Mouse (Mus musculus) midbrain, embryonic 16.5 days (tissue): Measurements from ENCODE around the gene M6pr. TPM values are rescaled to one million over a fixed set of nuclear protein-coding genes. Genes with fewer than 3 reads are reported as not detected.

Source experiments
- ATAC-seq: fragments of 200-750 bp; cut with Nextera tagmentation; 2 replicates; pipeline ENCODE4 v1.8.0; 2017; ENCODE audit warnings: moderate TSS enrichment
- H3K27ac ChIP-seq: fragments of 300-500 bp; sonication (generic); 2 replicates; pipeline ENCODE4 v1.5.1; 2014; ENCODE audit warnings: mild to moderate bottlenecking, low read length, mixed read lengths
- H3K27me3 ChIP-seq: fragments of 300-500 bp; sonication (generic); 2 replicates; pipeline ENCODE4 v1.6.1; 2014; ENCODE audit warnings: low read depth, low read length, mixed read lengths; ENCODE audit not compliant: control insufficient read depth, insufficient read depth
- H3K36me3 ChIP-seq: fragments of 300-500 bp; sonication (generic); 2 replicates; pipeline ENCODE4 v1.6.1; 2014; ENCODE audit warnings: mild to moderate bottlenecking, low read length, moderate library complexity, mixed read lengths; ENCODE audit not compliant: control insufficient read depth, insufficient read depth
- H3K4me1 ChIP-seq: fragments of 300-500 bp; sonication (generic); 2 replicates; pipeline ENCODE4 v1.6.1; 2014; ENCODE audit warnings: mild to moderate bottlenecking, low read length, mixed read lengths; ENCODE audit not compliant: control insufficient read depth, insufficient read depth
- H3K4me2 ChIP-seq: fragments of 300-500 bp; sonication (generic); 2 replicates; pipeline ENCODE4 v1.6.1; 2014; ENCODE audit warnings: mild to moderate bottlenecking, low read length, mixed read lengths
- H3K4me3 ChIP-seq: fragments of 300-500 bp; sonication (generic); 2 replicates; pipeline ENCODE4 v1.5.1; 2014; ENCODE audit warnings: low read depth, mild to moderate bottlenecking, low read length, moderate library complexity, mixed read lengths
- H3K9ac ChIP-seq: fragments of 300-500 bp; sonication (generic); 2 replicates; pipeline ENCODE4 v1.6.1; 2014; ENCODE audit warnings: low read depth, low read length, mixed read lengths
- H3K9me3 ChIP-seq: fragments of 300-500 bp; sonication (generic); replicated peaks from 2 replicates; pipeline ENCODE4 v1.6.1; 2014; ENCODE audit warnings: mild to moderate bottlenecking, low read length, mixed read lengths; ENCODE audit not compliant: control insufficient read depth, poor library complexity, severe bottlenecking
- WGBS: fragments of 180-500 bp; shearing (Covaris S2); extraction: QIAGEN DNeasy Blood & Tissue Kit; methylation state at CpG from one replicate; pipeline ENCODE4 v1.1.7; 2014; 5-methylcytosine and 5-hydroxymethylcytosine counted together
- polyA plus RNA-seq: library from polyadenylated mRNA; unstranded; fragments of >200 nt; fragmentation: Nextera tagmentation; extraction: Ambion mirVana; gene quantifications from 2 replicates; pipeline ENCODE4 v1.2.1, GENCODE M21; 2015

Gene M6pr
- polyA plus RNA-seq, 1 experiment from 2014 or later, result 50.5 TPM

- no peak for ATAC-seq
- no peak overlapping the region for H3K4me3 ChIP-seq
- H3K27me3 ChIP-seq, result no peaks in the 10 kb centered on the region
- H3K4me1 ChIP-seq, result peaks cover 10% of the 10 kb centered on the region
- peaks cover 34% of the 10 kb centered on the region for H3K36me3 ChIP-seq
- H3K4me2 ChIP-seq, result no peak overlapping the region
- no peak overlapping the region for H3K9ac ChIP-seq
- H3K9me3 ChIP-seq, result no peaks in the 10 kb centered on the region
- WGBS, result 92% methylated on average over 13 of the region's 13 CpGs
- no peak overlapping the region for H3K27ac ChIP-seq
These were observed 24.6 kb downstream of the M6pr start for GRCm38 (mm10) chr6:122333081-122333612.

DNA sequence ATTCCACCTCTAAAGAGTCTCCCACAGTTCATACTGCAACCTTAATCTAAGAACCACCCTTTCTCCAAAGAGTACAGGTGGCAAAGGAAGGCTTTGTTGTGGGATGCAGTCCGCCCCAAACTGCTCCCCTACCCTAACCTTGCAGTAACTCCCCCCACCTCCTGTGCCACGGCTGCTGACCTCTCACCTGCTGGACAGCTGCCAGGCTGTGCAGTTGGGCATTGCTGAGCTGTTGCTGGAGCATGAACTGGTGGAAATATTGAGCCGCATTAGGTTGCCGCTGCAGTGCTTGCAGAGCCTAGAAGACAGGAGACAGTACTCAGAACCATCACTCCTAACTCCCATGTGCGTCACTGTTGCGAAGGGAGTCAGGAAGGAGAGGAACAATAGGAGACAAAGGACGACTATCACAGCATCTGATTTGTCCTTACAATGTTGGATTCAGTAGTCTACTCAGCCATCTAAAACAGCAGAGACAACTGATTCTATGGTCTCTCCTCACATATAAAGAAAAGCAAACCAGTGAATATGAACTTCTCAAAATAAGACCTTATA, 26.3 kb downstream of the M6pr start:
- Histone ChIP-seq H3K27me3 (no peaks in the 10 kb centered on the region), H3K4me2 (no peak overlapping the region), H3K4me3 (no peak overlapping the region), H3K27ac (no peak overlapping the region), H3K4me1 (peaks cover 17% of the 10 kb centered on the region), H3K36me3 (peaks cover 27% of the 10 kb centered on the region), H3K9ac (no peak overlapping the region), H3K9me3 (no peaks in the 10 kb centered on the region)
- WGBS, result 81% methylated on average over 7 of the region's 7 CpGs
- no peak for ATAC-seq

- no peak overlapping the region for H3K4me3 ChIP-seq
- H3K27me3 ChIP-seq, result no peaks in the 10 kb centered on the region
- 54% methylated on average over 6 of the region's 6 CpGs for WGBS
- no peak for ATAC-seq
- no peak overlapping the region for H3K27ac ChIP-seq
- no peak overlapping the region for H3K9ac ChIP-seq
- H3K9me3 ChIP-seq, result no peaks in the 10 kb centered on the region
- H3K4me1 ChIP-seq, result peaks cover 23% of the 10 kb centered on the region
- peaks cover 18% of the 10 kb centered on the region for H3K36me3 ChIP-seq
- peak overlapping the region; percentile 1; the same call in 1 of the 2 replicates for H3K4me2 ChIP-seq
These were observed 29.0 kb downstream of the M6pr start for GRCm38 (mm10) chr6:122337546-122337945.

DNA sequence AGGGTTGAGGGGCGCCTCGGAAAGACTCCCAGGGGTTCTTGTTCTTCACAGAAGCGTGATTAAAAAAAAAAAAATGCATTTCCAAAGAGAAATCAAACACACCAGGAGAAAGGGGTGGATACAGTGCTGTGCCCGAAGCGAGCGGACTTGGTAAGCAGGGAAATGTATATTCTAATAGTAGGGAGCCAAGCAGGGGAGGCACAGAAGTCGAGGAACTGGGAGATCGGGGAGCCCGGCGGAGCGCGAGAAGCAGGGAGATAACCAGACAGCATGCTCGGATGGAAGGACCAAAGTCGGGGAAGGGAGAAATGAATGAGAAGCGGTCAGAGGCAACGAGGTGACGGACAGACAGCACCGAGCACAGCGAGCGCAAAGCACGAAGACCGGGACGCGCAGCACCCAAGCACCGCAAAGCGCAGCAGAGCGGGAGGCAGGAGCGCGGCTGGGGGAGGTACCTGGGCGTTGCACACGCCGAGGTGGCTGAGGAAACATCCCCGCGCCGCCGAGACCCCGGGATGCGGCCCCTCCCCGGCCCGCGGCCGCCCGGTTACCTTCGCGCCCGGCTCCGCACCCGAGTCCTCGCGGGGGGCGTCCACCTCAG, 30.6 kb downstream of the M6pr start:
- peak; percentile 83 for ATAC-seq
- WGBS, result under 1% methylated on average over 34 of the region's 51 CpGs
- H3K9ac ChIP-seq, result peak overlapping the region; percentile 85

DNA sequence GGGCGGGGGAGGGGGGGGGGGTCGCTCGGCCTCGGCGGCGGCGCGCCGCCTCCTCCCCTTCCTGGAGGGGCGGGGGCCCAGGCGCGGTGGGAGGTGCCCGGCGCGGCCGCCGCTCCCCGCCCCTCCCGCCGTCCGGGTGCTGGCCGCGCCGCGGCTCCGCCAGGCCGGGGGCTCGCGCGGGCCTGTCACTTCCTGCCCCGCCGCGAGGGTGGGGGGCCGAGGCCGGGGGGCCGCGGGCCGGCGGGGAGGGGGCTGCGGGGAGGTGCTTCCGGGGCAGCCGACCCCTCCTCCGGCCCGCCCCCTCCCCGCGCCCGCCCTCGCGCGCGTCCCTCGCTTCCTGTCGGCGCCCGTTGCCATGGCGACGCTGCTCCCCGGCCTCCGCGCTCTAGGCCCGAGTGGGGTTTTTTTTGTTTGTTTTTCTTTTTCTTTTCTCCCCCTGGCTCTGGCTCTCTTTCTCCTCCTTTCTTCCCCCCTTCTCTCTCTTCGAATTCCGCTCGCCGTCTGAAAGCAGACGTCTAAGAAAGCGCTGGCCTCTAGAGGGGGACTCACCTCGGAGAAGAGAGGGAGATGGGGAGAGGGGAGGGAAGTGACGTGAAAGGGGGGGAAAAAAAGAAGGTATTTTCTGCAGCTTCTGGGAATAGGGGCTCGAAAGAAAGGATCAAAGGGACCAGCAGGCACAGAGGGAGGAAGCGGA, 31.3 kb downstream of the M6pr start:
- WGBS, result 0% methylated on average over 22 of the region's 71 CpGs
- Histone ChIP-seq H3K36me3 (peaks cover 2% of the 10 kb centered on the region), H3K27me3 (no peaks in the 10 kb centered on the region), H3K9me3 (no peaks in the 10 kb centered on the region), H3K4me3 (peak overlapping the region; percentile 73), H3K4me1 (peaks cover 23% of the 10 kb centered on the region), H3K27ac (peak overlapping the region; percentile 98), H3K9ac (peak overlapping the region; percentile 85), H3K4me2 (peak overlapping the region; percentile 70)
- ATAC-seq, result peak; percentile 91

More for the DNA sequence above, 30.6 kb downstream of the M6pr start:
- peak overlapping the region; percentile 73 for H3K4me3 ChIP-seq
- H3K27ac ChIP-seq, result peak overlapping the region; percentile 98
- no peaks in the 10 kb centered on the region for H3K27me3 ChIP-seq
- H3K4me1 ChIP-seq, result peaks cover 23% of the 10 kb centered on the region
- no peaks in the 10 kb centered on the region for H3K9me3 ChIP-seq
- H3K4me2 ChIP-seq, result peak overlapping the region; percentile 78
- H3K36me3 ChIP-seq, result peaks cover 8% of the 10 kb centered on the region

DNA sequence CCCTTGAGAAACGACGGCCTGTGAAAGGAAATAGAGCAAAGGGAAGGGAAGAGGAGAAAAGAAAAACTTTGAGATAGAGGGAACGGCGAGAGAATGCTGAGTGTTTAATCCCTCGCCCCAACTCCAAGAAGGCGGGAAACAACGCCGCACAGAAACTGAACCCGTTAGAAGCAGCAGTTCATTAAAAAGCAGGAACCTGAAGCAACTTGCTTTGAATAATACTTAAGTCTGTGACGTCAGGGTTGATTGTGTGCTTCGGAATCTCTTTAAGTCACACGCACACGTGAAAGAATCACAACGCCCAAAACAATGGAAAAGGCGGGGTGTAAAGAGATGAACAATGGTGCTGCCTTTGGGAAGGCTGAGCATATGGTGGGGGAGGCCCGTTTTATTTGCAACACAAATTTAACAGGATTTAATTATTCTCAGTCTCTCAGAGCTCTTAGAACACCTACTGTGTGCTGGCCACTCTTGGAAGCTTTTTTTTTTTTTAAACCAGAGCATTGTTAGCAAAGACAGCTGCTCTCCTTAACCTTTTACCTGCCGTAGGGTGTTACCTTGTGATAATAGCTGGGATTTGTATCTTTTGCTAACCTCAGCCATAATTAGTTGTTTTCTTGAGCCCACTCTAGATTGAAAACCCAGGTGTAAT, 32.0 kb downstream of the M6pr start, which contains the start of gene Phc1:
Phc1 (minus strand) TSS at position 213 of the 652 bp plus-strand sequence.
- Histone ChIP-seq H3K9ac (peak within 1 kb of the TSS; percentile 85), H3K36me3 (no peaks in the 10 kb centered on the region), H3K4me2 (peak within 1 kb of the TSS; percentile 78), H3K9me3 (no peaks in the 10 kb centered on the region), H3K27me3 (no peaks in the 10 kb centered on the region), H3K4me3 (peak within 1 kb of the TSS; percentile 73), H3K4me1 (peaks cover 23% of the 10 kb centered on the region), H3K27ac (peak within 1 kb of the TSS; percentile 98)
- WGBS, result under 1% methylated on average over 17 of the region's 17 CpGs
- peak; percentile 67 for ATAC-seq

- no peaks in the 10 kb centered on the region for H3K36me3 ChIP-seq
- no peak for ATAC-seq
These were observed 32.7 kb downstream of the M6pr start for GRCm38 (mm10) chr6:122341038-122341810.

DNA sequence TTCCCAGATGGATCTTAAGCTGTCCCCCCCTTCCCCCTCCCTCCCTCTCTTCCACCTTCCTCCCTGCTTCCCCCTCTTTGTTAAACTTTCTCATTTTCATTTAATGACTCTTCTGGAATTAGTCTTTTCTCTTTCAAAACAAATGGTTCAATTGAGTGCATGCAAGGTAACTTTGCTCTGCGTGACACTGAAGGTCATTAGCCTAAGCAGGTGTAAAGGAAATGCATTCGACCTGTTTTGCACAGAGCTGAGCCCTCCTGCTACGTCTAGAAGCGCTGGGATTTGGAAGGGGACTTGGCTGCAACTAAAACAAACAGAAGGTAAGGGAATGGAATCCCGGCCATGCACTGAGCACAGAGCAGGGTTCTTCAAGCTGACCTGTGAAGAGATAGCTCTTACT, 33.6 kb downstream of the M6pr start:
- H3K9ac ChIP-seq, result no peak overlapping the region
- no peak overlapping the region for H3K4me3 ChIP-seq
- no peaks in the 10 kb centered on the region for H3K27me3 ChIP-seq
- peaks cover 21% of the 10 kb centered on the region for H3K4me1 ChIP-seq
- no peak for ATAC-seq
- no peaks in the 10 kb centered on the region for H3K9me3 ChIP-seq
- H3K27ac ChIP-seq, result no peak overlapping the region
- H3K4me2 ChIP-seq, result no peak overlapping the region
- WGBS, result 26% methylated on average over 5 of the region's 5 CpGs
- H3K36me3 ChIP-seq, result no peaks in the 10 kb centered on the region

More at GRCm38 (mm10) chr6:122341038-122341810, 32.7 kb downstream of the M6pr start:
- H3K4me2 ChIP-seq, result peak overlapping the region; percentile 70
- H3K9ac ChIP-seq, result peak overlapping the region; percentile 85
- no peaks in the 10 kb centered on the region for H3K9me3 ChIP-seq
- 40% methylated on average over 7 of the region's 7 CpGs for WGBS
- peaks cover 23% of the 10 kb centered on the region for H3K4me1 ChIP-seq
- H3K27ac ChIP-seq, result peak overlapping the region; percentile 98
- no peaks in the 10 kb centered on the region for H3K27me3 ChIP-seq
- peak overlapping the region; percentile 73 for H3K4me3 ChIP-seq
